Mouse (Mus musculus): Measurements from ENCODE around the gene Imp3. TPM values are rescaled to one million over a fixed set of nuclear protein-coding genes. Genes with fewer than 3 reads are reported as not detected.

The Imp3 gene
- polyA plus RNA-seq (2012): 86.0 and 91.2 TPM in 2 replicates

- no peak for TF ChIP-seq GATA1 (IDR thresholded peaks at IDR 0.05; ENCODE audit: low read length)
Observed at GRCm38 (mm10) chr9:56937223-56938160, at the start of gene Imp3. Gene Imp3 (plus strand): TSS chr9:56937475.

- no peak for TF ChIP-seq GATA1 (IDR thresholded peaks at IDR 0.05; ENCODE audit: low read length)
Observed at GRCm38 (mm10) chr9:56887581-56887980, 49.7 kb upstream of the Imp3 start.

- TF ChIP-seq GATA1 (IDR thresholded peaks at IDR 0.05; ENCODE audit: low read length): no peak
Observed at GRCm38 (mm10) chr9:56889817-56890216, 47.5 kb upstream of the Imp3 start.

- no peak for TF ChIP-seq GATA1 (IDR thresholded peaks at IDR 0.05; ENCODE audit: low read length)
Observed at GRCm38 (mm10) chr9:56890522-56891250, 46.6 kb upstream of the Imp3 start.

GRCm38 (mm10) chr9:56891517-56892011, 45.7 kb upstream of the Imp3 start:
- no peak for TF ChIP-seq GATA1 (IDR thresholded peaks at IDR 0.05; ENCODE audit: low read length)

GRCm38 (mm10) chr9:56892111-56892510, 45.2 kb upstream of the Imp3 start:
- TF ChIP-seq GATA1 (IDR thresholded peaks at IDR 0.05; ENCODE audit: low read length): no peak

GRCm38 (mm10) chr9:56893313-56893712, 44.0 kb upstream of the Imp3 start:
- TF ChIP-seq GATA1 (IDR thresholded peaks at IDR 0.05; ENCODE audit: low read length): no peak

- TF ChIP-seq GATA1 (IDR thresholded peaks at IDR 0.05; ENCODE audit: low read length): no peak
Observed at GRCm38 (mm10) chr9:56894006-56894405, 43.3 kb upstream of the Imp3 start.

- TF ChIP-seq GATA1 (IDR thresholded peaks at IDR 0.05; ENCODE audit: low read length): no peak
Observed at GRCm38 (mm10) chr9:56896779-56897178, 40.5 kb upstream of the Imp3 start.

- TF ChIP-seq GATA1 (IDR thresholded peaks at IDR 0.05; ENCODE audit: low read length): no peak
Observed at GRCm38 (mm10) chr9:56899409-56899808, 37.9 kb upstream of the Imp3 start.

GRCm38 (mm10) chr9:56900060-56900459, 37.2 kb upstream of the Imp3 start:
- no peak for TF ChIP-seq GATA1 (IDR thresholded peaks at IDR 0.05; ENCODE audit: low read length)

GRCm38 (mm10) chr9:56900571-56900970, 36.7 kb upstream of the Imp3 start:
- no peak for TF ChIP-seq GATA1 (IDR thresholded peaks at IDR 0.05; ENCODE audit: low read length)

- no peak for TF ChIP-seq GATA1 (IDR thresholded peaks at IDR 0.05; ENCODE audit: low read length)
Observed at GRCm38 (mm10) chr9:56901187-56901586, 36.1 kb upstream of the Imp3 start.

- TF ChIP-seq GATA1 (IDR thresholded peaks at IDR 0.05; ENCODE audit: low read length): no peak
Observed at GRCm38 (mm10) chr9:56903662-56904061, 33.6 kb upstream of the Imp3 start.

GRCm38 (mm10) chr9:56907549-56907948, 29.7 kb upstream of the Imp3 start:
- no peak for TF ChIP-seq GATA1 (IDR thresholded peaks at IDR 0.05; ENCODE audit: low read length)

- no peak for TF ChIP-seq GATA1 (IDR thresholded peaks at IDR 0.05; ENCODE audit: low read length)
Observed at GRCm38 (mm10) chr9:56911017-56911416, 26.3 kb upstream of the Imp3 start.

All from G1E-ER4 (cell line).